Mouse (Mus musculus) T-helper 1 cell (primary cell): ENCODE measurements around the gene Ptprm.

Experiments
- in situ Hi-C: fragments of 300-600 bp; cut with MboI, MseI; formaldehyde crosslinking; loops from one replicate; pipeline ENCODE4 v1.15.1; 2025; ENCODE audit warnings: high pct_unique_total_duplicates

Ptprm gene

GRCm38 (mm10) chr17:67354451-67355011 lies at the start of gene Ptprm:
Gene Ptprm, minus strand, starts transcription at chr17:67354457.
- in situ Hi-C loops = no loop called here

- in situ Hi-C loops = no loop called here
Observed at GRCm38 (mm10) chr17:67396205-67396604, 41.9 kb upstream of the Ptprm start.

- in situ Hi-C loops = no loop called here
Observed at GRCm38 (mm10) chr17:67390851-67391250, 36.6 kb upstream of the Ptprm start.

GRCm38 (mm10) chr17:67388171-67388570 lies 33.9 kb upstream of the Ptprm start:
- in situ Hi-C loops = no loop called here

- in situ Hi-C loops = no loop called here
Observed at GRCm38 (mm10) chr17:67385286-67385685, 31.0 kb upstream of the Ptprm start.

- in situ Hi-C loops = no loop called here
Observed at GRCm38 (mm10) chr17:67383635-67384034, 29.4 kb upstream of the Ptprm start.

GRCm38 (mm10) chr17:67381618-67382017 lies 27.4 kb upstream of the Ptprm start:
- in situ Hi-C loops = no loop called here

DNA sequence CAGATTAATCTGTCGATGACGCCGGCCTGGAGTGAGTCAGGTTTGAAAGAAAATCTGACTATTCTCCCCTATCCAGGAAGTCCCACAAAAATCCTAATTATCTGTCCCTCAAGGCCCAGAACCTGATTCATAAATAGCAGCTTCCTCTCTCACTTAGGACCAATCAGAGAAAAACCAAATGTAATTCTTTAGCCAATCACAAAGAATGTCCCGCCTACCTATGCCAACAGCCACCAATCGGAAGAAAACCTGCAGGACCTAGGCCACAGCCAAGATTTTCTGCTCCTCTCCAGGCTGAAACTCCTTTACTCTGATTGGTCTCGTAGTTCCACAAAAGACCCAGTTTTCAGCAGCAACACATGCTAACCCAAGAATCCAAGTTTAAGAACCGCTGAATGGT lies 13.6 kb upstream of the Ptprm start:
- in situ Hi-C loops = no loop called here

- in situ Hi-C loops = no loop called here
Observed at GRCm38 (mm10) chr17:67364491-67364890, 10.2 kb upstream of the Ptprm start.

- in situ Hi-C loops = no loop called here
Observed at GRCm38 (mm10) chr17:67363377-67364070, 9.3 kb upstream of the Ptprm start.

DNA sequence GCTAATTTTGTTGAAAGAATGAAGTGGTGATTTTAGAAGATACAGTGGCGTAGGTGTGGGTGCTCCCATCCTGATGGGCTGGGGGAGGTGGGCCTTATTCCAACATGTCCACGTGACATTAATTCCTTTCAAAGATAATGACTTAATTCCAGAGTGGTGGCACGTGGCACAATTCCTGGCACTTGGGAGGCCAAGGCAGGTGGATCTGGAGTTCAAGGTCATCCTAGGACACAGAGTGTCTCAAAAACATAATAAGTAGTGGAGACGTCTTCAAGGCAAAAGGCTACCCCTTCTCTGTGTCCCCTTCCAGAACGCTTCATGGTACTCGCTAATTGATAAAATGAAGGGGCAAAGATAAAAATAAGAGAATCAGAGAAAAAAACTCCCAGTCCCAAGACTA lies 7.9 kb upstream of the Ptprm start:
- in situ Hi-C loops = no loop called here

DNA sequence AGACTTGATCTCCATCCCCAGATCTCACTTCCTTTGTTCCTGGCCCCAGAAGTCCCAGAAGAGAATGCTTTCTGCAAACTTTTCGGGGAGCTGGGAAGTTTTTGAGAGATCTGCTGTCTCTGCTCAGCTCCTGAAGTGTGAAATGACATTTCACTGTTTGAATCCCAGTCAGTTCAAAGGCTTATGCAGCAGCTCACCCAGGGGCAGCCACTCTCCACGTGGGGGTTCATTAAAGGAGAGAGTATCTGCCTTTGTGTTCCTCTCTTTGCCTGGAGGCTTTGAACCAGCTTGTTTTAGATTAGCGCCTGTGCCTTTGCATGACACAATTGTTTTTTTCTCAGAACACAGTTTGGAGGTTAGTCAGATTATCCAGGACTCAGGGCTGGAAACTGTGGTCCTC lies 6.3 kb upstream of the Ptprm start:
- in situ Hi-C loops = no loop called here

- in situ Hi-C loops = no loop called here
Observed at GRCm38 (mm10) chr17:67359578-67359977, 5.3 kb upstream of the Ptprm start.

GRCm38 (mm10) chr17:67358541-67358940 lies 4.3 kb upstream of the Ptprm start:
- in situ Hi-C loops = no loop called here

DNA sequence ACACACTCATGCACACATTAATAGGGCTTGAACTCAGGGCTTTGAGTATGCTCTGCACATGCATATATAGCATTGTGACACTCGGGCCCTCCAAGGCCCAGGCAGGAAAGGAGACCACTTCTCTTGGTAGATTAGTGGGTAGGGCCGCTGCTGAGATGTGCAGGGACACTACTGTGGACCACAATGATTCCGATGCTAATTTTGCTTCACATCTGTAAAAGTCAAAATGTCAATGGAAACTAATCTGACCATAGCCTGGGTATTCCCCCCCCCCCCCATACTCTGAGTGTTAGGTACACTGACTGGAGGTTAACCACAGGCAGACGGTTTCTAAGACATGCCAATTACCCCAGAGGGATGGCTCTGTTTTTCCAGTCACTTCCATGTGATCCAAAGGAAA lies 2.9 kb upstream of the Ptprm start:
- in situ Hi-C loops = no loop called here

DNA sequence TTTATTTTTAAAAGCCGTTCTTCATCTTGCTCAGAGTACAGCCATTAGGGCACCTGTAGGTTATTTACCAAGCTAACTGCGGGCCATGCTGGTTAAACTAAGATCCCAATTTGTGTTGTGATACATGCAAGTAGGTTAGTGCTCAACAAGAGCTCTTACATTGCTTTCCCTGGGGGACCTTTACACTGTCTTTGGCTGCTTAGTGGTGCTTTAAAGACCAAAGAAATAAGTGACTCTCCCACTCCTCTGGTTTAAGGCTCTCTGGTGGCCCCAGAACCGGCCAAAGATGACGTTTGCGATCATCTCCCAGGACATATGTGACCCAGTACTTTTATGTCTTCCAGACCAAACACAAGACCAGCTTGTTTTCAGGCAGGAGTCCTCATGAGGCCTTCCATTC lies 994 bp upstream of the Ptprm start:
- in situ Hi-C loops = no loop called here

DNA sequence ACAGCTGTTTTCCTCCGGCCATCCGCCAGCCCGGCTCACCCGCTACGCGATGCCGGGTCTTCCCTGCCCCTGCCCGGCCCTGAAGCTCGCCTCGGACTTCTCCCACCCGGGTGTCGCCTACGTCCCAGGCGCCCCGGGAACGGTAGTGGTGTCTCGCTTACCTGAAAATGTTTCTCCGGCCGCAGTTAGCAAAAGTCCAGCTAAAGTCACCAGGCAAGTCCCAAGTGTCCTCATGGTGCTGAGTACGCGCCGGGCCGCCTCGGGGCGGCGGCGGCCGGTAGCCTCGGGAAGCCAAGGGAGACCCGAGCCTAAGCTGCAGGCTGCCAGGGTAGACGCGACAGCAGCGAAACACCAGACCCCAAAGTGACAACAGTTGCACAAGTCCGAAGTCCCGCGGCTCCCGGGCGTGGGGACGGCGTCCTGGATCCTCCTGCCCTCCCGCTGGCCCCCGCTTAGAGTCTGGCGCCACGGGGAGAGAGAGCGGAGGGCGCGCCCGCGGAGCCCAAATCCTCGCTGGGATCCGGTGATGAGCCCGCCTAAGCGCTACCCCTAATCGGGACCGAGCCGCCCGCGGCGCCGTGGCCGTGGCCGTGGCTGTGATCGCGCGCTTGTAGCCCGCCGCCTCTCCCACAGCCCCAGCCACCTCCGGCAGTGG lies 334 bp downstream of the Ptprm start:
- in situ Hi-C loops = no loop called here

- in situ Hi-C loops = no loop called here
Observed at GRCm38 (mm10) chr17:67352956-67353795, 1.1 kb downstream of the Ptprm start.

- in situ Hi-C loops = no loop called here
Observed at GRCm38 (mm10) chr17:67351423-67351822, 2.8 kb downstream of the Ptprm start.

- in situ Hi-C loops = no loop called here
Observed at GRCm38 (mm10) chr17:67350536-67350935, 3.7 kb downstream of the Ptprm start.

GRCm38 (mm10) chr17:67349594-67349993 lies 4.7 kb downstream of the Ptprm start:
- in situ Hi-C loops = no loop called here

DNA sequence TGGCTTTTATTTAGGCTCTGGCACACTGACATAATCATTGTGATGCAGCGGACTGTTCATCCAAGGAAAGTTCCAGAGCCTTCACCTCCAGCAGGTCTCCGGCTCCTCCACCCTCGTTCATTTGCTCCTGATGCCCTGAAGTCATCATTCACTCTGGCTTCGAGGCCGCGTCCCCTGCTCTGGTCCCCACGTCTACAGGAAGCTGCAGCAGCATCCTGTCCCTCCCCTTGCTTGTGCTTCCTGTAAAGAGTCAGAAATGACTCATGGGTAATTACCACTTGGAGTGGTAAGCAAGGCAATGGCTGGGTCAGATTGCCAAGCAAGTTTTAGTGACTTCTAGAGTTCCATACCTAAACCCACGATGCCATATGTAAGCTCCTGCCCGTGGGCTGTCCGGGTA lies 7.3 kb downstream of the Ptprm start:
- in situ Hi-C loops = no loop called here
